Mouse (Mus musculus): ENCODE measurements around the gene Supt16. TPM values are rescaled to one million over a fixed set of nuclear protein-coding genes. Genes with fewer than 3 reads are reported as not detected.

Gene Supt16
- polyA plus RNA-seq, 1 experiment from 2014 or later: 58.7 TPM

- H3K27ac ChIP-seq: peak overlapping the region; percentile 99
- no peaks in the 10 kb centered on the region for H3K27me3 ChIP-seq (replicated peaks)
- peaks cover 3% of the 10 kb centered on the region; the same call in 1 of the 2 replicates for H3K4me1 ChIP-seq
- H3K4me3 ChIP-seq (replicated peaks): peak overlapping the region; percentile 95
- peaks cover 10% of the 10 kb centered on the region for H3K36me3 ChIP-seq
- H3K4me2 ChIP-seq: peak overlapping the region; percentile 61
- WGBS: under 1% methylated on average over 56 of the region's 59 CpGs
- peak overlapping the region; percentile 89 for H3K9ac ChIP-seq
- ATAC-seq (ENCODE audit: insufficient read depth, low FRiP score, low read depth): no peak
- no peaks in the 10 kb centered on the region for H3K9me3 ChIP-seq
Observed at GRCm38 (mm10) chr14:52196230-52197155, 723 bp downstream of the Supt16 start.

GRCm38 (mm10) chr14:52195691-52196090, 1.5 kb downstream of the Supt16 start:
- H3K27me3 ChIP-seq (replicated peaks): no peaks in the 10 kb centered on the region
- peaks cover 3% of the 10 kb centered on the region; the same call in 1 of the 2 replicates for H3K4me1 ChIP-seq
- no peak overlapping the region for H3K27ac ChIP-seq
- peaks cover 10% of the 10 kb centered on the region for H3K36me3 ChIP-seq
- WGBS: 8% methylated on average over 3 of the region's 3 CpGs
- peak overlapping the region; percentile 95 for H3K4me3 ChIP-seq (replicated peaks)
- H3K9me3 ChIP-seq: no peaks in the 10 kb centered on the region
- H3K4me2 ChIP-seq: peak overlapping the region; percentile 61
- ATAC-seq (ENCODE audit: insufficient read depth, low FRiP score, low read depth): no peak
- H3K9ac ChIP-seq: no peak overlapping the region; the same call in 1 of the 2 replicates

- Histone ChIP-seq H3K27me3 (replicated peaks) (no peaks in the 10 kb centered on the region), H3K9me3 (no peaks in the 10 kb centered on the region), H3K9ac (no peak overlapping the region), H3K27ac (no peak overlapping the region), H3K4me2 (no peak overlapping the region), H3K4me1 (no peaks in the 10 kb centered on the region), H3K4me3 (replicated peaks) (no peak overlapping the region), H3K36me3 (no peaks in the 10 kb centered on the region)
- ATAC-seq (ENCODE audit: insufficient read depth, low FRiP score, low read depth): no peak
Observed at GRCm38 (mm10) chr14:52190740-52191359, 6.4 kb downstream of the Supt16 start.

- Histone ChIP-seq H3K9ac (no peak overlapping the region), H3K36me3 (no peaks in the 10 kb centered on the region)
- WGBS: 72% methylated on average over 2 of the region's 2 CpGs
Observed at GRCm38 (mm10) chr14:52189519-52189918, 7.7 kb downstream of the Supt16 start.

GRCm38 (mm10) chr14:52188788-52189187, 8.4 kb downstream of the Supt16 start:
- H3K9me3 ChIP-seq: no peaks in the 10 kb centered on the region
- no peaks in the 10 kb centered on the region for H3K36me3 ChIP-seq
- no peak overlapping the region for H3K4me3 ChIP-seq (replicated peaks)
- no peak overlapping the region for H3K9ac ChIP-seq
- no peaks in the 10 kb centered on the region for H3K27me3 ChIP-seq (replicated peaks)
- H3K27ac ChIP-seq: no peak overlapping the region
- no peak for ATAC-seq (ENCODE audit: insufficient read depth, low FRiP score, low read depth)
- H3K4me2 ChIP-seq: no peak overlapping the region
- no peaks in the 10 kb centered on the region for H3K4me1 ChIP-seq
- WGBS: 94% methylated on average over 1 of the region's 1 CpGs

More at GRCm38 (mm10) chr14:52189519-52189918, 7.7 kb downstream of the Supt16 start:
- Histone ChIP-seq H3K27ac (no peak overlapping the region), H3K4me3 (replicated peaks) (no peak overlapping the region), H3K27me3 (replicated peaks) (no peaks in the 10 kb centered on the region), H3K9me3 (no peaks in the 10 kb centered on the region), H3K4me1 (no peaks in the 10 kb centered on the region), H3K4me2 (no peak overlapping the region)
- ATAC-seq (ENCODE audit: insufficient read depth, low FRiP score, low read depth): no peak

GRCm38 (mm10) chr14:52166571-52166970, 30.6 kb downstream of the Supt16 start:
- Histone ChIP-seq H3K36me3 (peaks cover 53% of the 10 kb centered on the region), H3K9me3 (no peaks in the 10 kb centered on the region), H3K9ac (no peak overlapping the region), H3K4me3 (replicated peaks) (no peak overlapping the region), H3K4me1 (no peaks in the 10 kb centered on the region), H3K27me3 (replicated peaks) (no peaks in the 10 kb centered on the region), H3K4me2 (no peak overlapping the region), H3K27ac (no peak overlapping the region)
- 93% methylated on average over 2 of the region's 2 CpGs for WGBS
- no peak for ATAC-seq (ENCODE audit: insufficient read depth, low FRiP score, low read depth)

- Histone ChIP-seq H3K4me1 (no peaks in the 10 kb centered on the region), H3K9ac (no peak overlapping the region), H3K27me3 (replicated peaks) (no peaks in the 10 kb centered on the region), H3K4me2 (no peak overlapping the region), H3K4me3 (replicated peaks) (no peak overlapping the region), H3K36me3 (peaks cover 54% of the 10 kb centered on the region), H3K9me3 (no peaks in the 10 kb centered on the region), H3K27ac (no peak overlapping the region)
- no peak for ATAC-seq (ENCODE audit: insufficient read depth, low FRiP score, low read depth)
- 82% methylated on average over 6 of the region's 6 CpGs for WGBS
Observed at GRCm38 (mm10) chr14:52160911-52161310, 36.3 kb downstream of the Supt16 start.

GRCm38 (mm10) chr14:52155008-52155407, 42.2 kb downstream of the Supt16 start:
- Histone ChIP-seq H3K9me3 (no peaks in the 10 kb centered on the region), H3K36me3 (peaks cover 13% of the 10 kb centered on the region), H3K4me3 (replicated peaks) (no peak overlapping the region), H3K4me2 (no peak overlapping the region), H3K27me3 (replicated peaks) (no peaks in the 10 kb centered on the region), H3K9ac (no peak overlapping the region), H3K4me1 (no peaks in the 10 kb centered on the region), H3K27ac (no peak overlapping the region)
- WGBS: 80% methylated on average over 2 of the region's 2 CpGs
- no peak for ATAC-seq (ENCODE audit: insufficient read depth, low FRiP score, low read depth)

GRCm38 (mm10) chr14:52152613-52153012, 44.6 kb downstream of the Supt16 start:
- H3K4me3 ChIP-seq (replicated peaks): no peak overlapping the region
- ATAC-seq (ENCODE audit: insufficient read depth, low FRiP score, low read depth): no peak
- no peaks in the 10 kb centered on the region for H3K4me1 ChIP-seq
- no peak overlapping the region for H3K4me2 ChIP-seq
- WGBS: 56% methylated on average over 3 of the region's 3 CpGs
- H3K9ac ChIP-seq: no peak overlapping the region
- H3K27ac ChIP-seq: no peak overlapping the region
- no peaks in the 10 kb centered on the region for H3K36me3 ChIP-seq
- no peaks in the 10 kb centered on the region for H3K9me3 ChIP-seq
- H3K27me3 ChIP-seq (replicated peaks): no peaks in the 10 kb centered on the region

GRCm38 (mm10) chr14:52152179-52152578, 45.0 kb downstream of the Supt16 start:
- H3K27ac ChIP-seq: no peak overlapping the region
- H3K36me3 ChIP-seq: no peaks in the 10 kb centered on the region
- no peak overlapping the region for H3K9ac ChIP-seq
- H3K4me2 ChIP-seq: no peak overlapping the region
- no peaks in the 10 kb centered on the region for H3K4me1 ChIP-seq
- no peak for ATAC-seq (ENCODE audit: insufficient read depth, low FRiP score, low read depth)
- H3K27me3 ChIP-seq (replicated peaks): no peaks in the 10 kb centered on the region
- H3K4me3 ChIP-seq (replicated peaks): no peak overlapping the region
- no peaks in the 10 kb centered on the region for H3K9me3 ChIP-seq
- 42% methylated on average over 7 of the region's 7 CpGs for WGBS

- no peak overlapping the region for H3K4me3 ChIP-seq (replicated peaks)
- WGBS: 60% methylated on average over 4 of the region's 4 CpGs
- H3K27ac ChIP-seq: no peak overlapping the region
- no peak for ATAC-seq (ENCODE audit: insufficient read depth, low FRiP score, low read depth)
- H3K9me3 ChIP-seq: no peaks in the 10 kb centered on the region
- H3K36me3 ChIP-seq: no peaks in the 10 kb centered on the region
- H3K4me1 ChIP-seq: no peaks in the 10 kb centered on the region
- H3K9ac ChIP-seq: no peak overlapping the region
- no peak overlapping the region for H3K4me2 ChIP-seq
- H3K27me3 ChIP-seq (replicated peaks): no peaks in the 10 kb centered on the region
Observed at GRCm38 (mm10) chr14:52149888-52150287, 47.3 kb downstream of the Supt16 start.

GRCm38 (mm10) chr14:52146540-52146939, 50.7 kb downstream of the Supt16 start:
- H3K9ac ChIP-seq: no peak overlapping the region
- no peak overlapping the region for H3K27ac ChIP-seq
- H3K4me3 ChIP-seq (replicated peaks): no peak overlapping the region
- no peaks in the 10 kb centered on the region for H3K9me3 ChIP-seq
- 66% methylated on average over 4 of the region's 4 CpGs for WGBS
- H3K4me1 ChIP-seq: 0 out of 2 replicates have a peak, but pooled peaks cover 2% of the 10 kb centered on the region
- H3K36me3 ChIP-seq: no peaks in the 10 kb centered on the region
- H3K4me2 ChIP-seq: no peak overlapping the region
- H3K27me3 ChIP-seq (replicated peaks): no peaks in the 10 kb centered on the region
- ATAC-seq (ENCODE audit: insufficient read depth, low FRiP score, low read depth): no peak

Data from stomach, embryonic 15.5 days (tissue).